Mouse (Mus musculus) liver, embryonic 14.5 days (tissue): ENCODE results near the gene Dolpp1. TPM values are rescaled to one million over a fixed set of nuclear protein-coding genes. Genes with fewer than 3 reads are reported as not detected.

Source experiments
- ATAC-seq: fragments of 200-750 bp; cut with Nextera tagmentation; 2 replicates; pipeline ENCODE4 v1.8.0; 2017; ENCODE audit warnings: moderate number of reproducible peaks, mild to moderate bottlenecking, moderate library complexity; ENCODE audit not compliant: insufficient read depth
- DNase-seq, 3 experiments: peaks; one replicate each; pipeline ENCODE4 v3.0.0-alpha.2; 2012 to 2013; ENCODE audit warnings: low read depth in 3 of 3, low spot score in 3 of 3
- H3K27ac ChIP-seq: fragments of 300-500 bp; sonication (generic); 2 replicates; pipeline ENCODE4 v1.5.1; 2014; ENCODE audit warnings: moderate library complexity, mild to moderate bottlenecking, control low read depth, inconsistent platforms
- H3K27me3 ChIP-seq: fragments of 300-500 bp; sonication (generic); 2 replicates; pipeline ENCODE4 v1.6.1; 2014; ENCODE audit warnings: mild to moderate bottlenecking, low read length, moderate library complexity; ENCODE audit not compliant: control insufficient read depth, insufficient read depth
- H3K36me3 ChIP-seq: fragments of 300-500 bp; sonication (generic); replicated peaks from 2 replicates; pipeline ENCODE4 v1.6.1; 2014; ENCODE audit warnings: low read depth; ENCODE audit not compliant: control insufficient read depth, insufficient read depth
- H3K4me1 ChIP-seq, 2 experiments: fragments of 200-500 bp in 1 of 2; fragments of 300-500 bp in 1 of 2; sonication (generic) in 1 of 2; replicated peaks; 2 replicates each; pipeline ENCODE4 v1.6.1; 2012 to 2014; ENCODE audit warnings: antibody characterized with exemption in 1 of 2, inconsistent platforms in 1 of 2, low read length in 1 of 2; ENCODE audit not compliant: control insufficient read depth in 2 of 2, insufficient read depth in 2 of 2
- H3K4me2 ChIP-seq: fragments of 300-500 bp; sonication (generic); 2 replicates; pipeline ENCODE4 v1.6.1; 2014; ENCODE audit warnings: low read depth, mild to moderate bottlenecking, control low read depth, moderate library complexity
- H3K4me3 ChIP-seq, 2 experiments: fragments of 200-500 bp in 1 of 2; fragments of 300-500 bp in 1 of 2; sonication (generic) in 1 of 2; 2 replicates each; pipeline ENCODE4 v1.5.1; 2012 to 2014; ENCODE audit warnings: low read depth in 2 of 2, low read length in 2 of 2, mild to moderate bottlenecking in 2 of 2, control low read depth in 1 of 2, inconsistent platforms in 1 of 2, moderate library complexity in 1 of 2; ENCODE audit not compliant: insufficient read depth in 1 of 2
- H3K9ac ChIP-seq: fragments of 300-500 bp; sonication (generic); replicated peaks from 2 replicates; pipeline ENCODE4 v1.6.1; 2014; ENCODE audit warnings: mild to moderate bottlenecking, control low read depth, moderate library complexity
- H3K9me3 ChIP-seq: fragments of 300-500 bp; sonication (generic); 2 replicates; pipeline ENCODE4 v1.6.1; 2016; ENCODE audit warnings: low read length, mixed read lengths; ENCODE audit not compliant: control insufficient read depth
- CTCF ChIP-seq: IDR thresholded peaks from 2 replicates; pipeline ENCODE4 v1.5.1; 2016; ENCODE audit warnings: antibody characterized with exemption, low read depth, control low read depth
- EP300 ChIP-seq: IDR thresholded peaks from 2 replicates; pipeline ENCODE4 v1.6.1; 2016; ENCODE audit warnings: antibody characterized with exemption, low read depth
- WGBS: fragments of 180-500 bp; shearing (Covaris S2); extraction: QIAGEN DNeasy Blood & Tissue Kit; methylation state at CpG from one replicate; pipeline ENCODE4 v1.1.7; 2014; ENCODE audit not compliant: insufficient replicate concordance; 5-methylcytosine and 5-hydroxymethylcytosine counted together
- polyA plus RNA-seq, 2 experiments: library from polyadenylated mRNA; depleted of rRNA in 1 of 2; stranded (reverse) in 1 of 2; unstranded in 1 of 2; fragments of >200 nt; fragmentation: Nextera tagmentation in 1 of 2; extraction: Ambion mirVana in 1 of 2; gene quantifications; 2 replicates each; pipeline versions ENCODE4 v1.2.1 to v1.2.3; 2012 to 2014

Dolpp1 gene
- polyA plus RNA-seq, 2 experiments: 13.5 to 17.0 TPM

GRCm38 (mm10) chr2:30435326-30436155 lies 43.5 kb downstream of the Dolpp1 start:
- 14% methylated on average over 5 of the region's 5 CpGs for WGBS
- peak overlapping the region; percentile 44 for H3K27ac ChIP-seq
- no peaks in the 10 kb centered on the region for H3K9me3 ChIP-seq
- peak overlapping the region; percentile 11 for H3K4me2 ChIP-seq
- peak overlapping the region; percentile 9; the same call in 1 of the 2 replicates for H3K9ac ChIP-seq
- H3K36me3 ChIP-seq: peaks cover 80% of the 10 kb centered on the region
- peak; percentile 74 for ATAC-seq
- peak in 1 of 3 experiments; percentile 54 for DNase-seq
- H3K27me3 ChIP-seq: no peaks in the 10 kb centered on the region
- TF ChIP-seq CTCF (peak; percentile 96), EP300 (no peak)
- H3K4me3 ChIP-seq: no peak overlapping the region
- peaks cover 8 to 12% of the 10 kb centered on the region in 2 experiments for H3K4me1 ChIP-seq

GRCm38 (mm10) chr2:30436156-30436545 lies 44.1 kb downstream of the Dolpp1 start:
- no peaks in the 10 kb centered on the region for H3K27me3 ChIP-seq
- H3K9me3 ChIP-seq: no peaks in the 10 kb centered on the region
- peaks cover 75% of the 10 kb centered on the region for H3K36me3 ChIP-seq
- ATAC-seq: no peak
- WGBS: 70% methylated on average over 5 of the region's 5 CpGs
- H3K4me1 ChIP-seq: peaks cover 9 to 16% of the 10 kb centered on the region in 2 experiments
- no peak overlapping the region for H3K27ac ChIP-seq
- no peak overlapping the region for H3K9ac ChIP-seq
- no peak for TF ChIP-seq EP300
- TF ChIP-seq CTCF: no peak
- no peak overlapping the region for H3K4me2 ChIP-seq
- no peak for DNase-seq
- H3K4me3 ChIP-seq: no peak overlapping the region

DNA sequence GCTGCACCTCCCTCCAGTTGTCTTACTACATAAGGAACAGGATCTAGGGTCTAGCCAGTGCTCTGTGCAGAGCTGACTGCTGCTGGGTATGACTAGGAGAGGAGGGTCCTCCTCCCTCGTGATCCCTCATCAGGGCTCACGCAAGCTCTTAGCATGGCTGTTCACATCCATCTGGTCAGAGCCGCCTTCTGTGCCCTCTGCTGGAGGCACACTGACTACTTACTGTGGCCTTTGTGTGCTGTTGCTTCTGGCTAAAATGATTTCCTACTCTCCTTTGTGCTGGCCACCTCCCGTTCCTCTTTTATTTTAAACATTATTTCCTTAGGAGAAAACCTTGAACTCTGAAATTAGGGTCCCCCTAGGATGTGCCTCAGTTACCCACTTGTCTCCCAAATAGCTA lies 44.8 kb downstream of the Dolpp1 start:
- ATAC-seq: no peak
- no peak overlapping the region for H3K9ac ChIP-seq
- H3K36me3 ChIP-seq: peaks cover 72% of the 10 kb centered on the region
- TF ChIP-seq EP300 (no peak), CTCF (no peak)
- no peaks in the 10 kb centered on the region for H3K27me3 ChIP-seq
- H3K4me2 ChIP-seq: no peak overlapping the region
- H3K27ac ChIP-seq: no peak overlapping the region
- peaks cover 11 to 19% of the 10 kb centered on the region in 2 experiments for H3K4me1 ChIP-seq
- no peak for DNase-seq
- no peak overlapping the region for H3K4me3 ChIP-seq
- H3K9me3 ChIP-seq: no peaks in the 10 kb centered on the region
- WGBS: 77% methylated on average over 4 of the region's 4 CpGs

DNA sequence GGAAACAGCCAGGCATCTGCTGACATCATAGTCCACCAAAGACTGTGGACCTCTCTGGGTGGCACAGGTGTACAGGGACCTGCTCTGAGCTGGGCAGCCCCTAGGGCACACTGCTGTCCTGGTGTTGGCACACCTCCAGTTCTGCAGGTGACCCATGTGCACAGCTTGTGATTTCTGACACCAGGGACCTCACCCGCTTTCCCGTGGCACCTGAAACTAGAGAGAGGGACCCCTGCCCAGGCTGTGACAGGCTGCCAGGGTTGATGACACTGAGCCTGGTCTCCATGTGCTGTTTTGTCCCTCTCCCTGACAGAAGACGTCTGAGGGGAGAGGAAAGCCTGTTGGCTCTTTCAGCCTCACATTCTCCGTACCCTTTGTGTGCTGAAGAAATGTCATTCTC lies 45.7 kb downstream of the Dolpp1 start:
- DNase-seq (no peak), ATAC-seq (no peak)
- 78% methylated on average over 4 of the region's 4 CpGs for WGBS
- TF ChIP-seq CTCF (no peak), EP300 (no peak)
- peaks cover 11 to 27% of the 10 kb centered on the region in 2 experiments for H3K4me1 ChIP-seq
- no peaks in the 10 kb centered on the region for H3K27me3 ChIP-seq
- H3K27ac ChIP-seq: no peak overlapping the region
- H3K36me3 ChIP-seq: peaks cover 68% of the 10 kb centered on the region
- no peak overlapping the region for H3K4me3 ChIP-seq
- H3K9ac ChIP-seq: no peak overlapping the region
- no peak overlapping the region for H3K4me2 ChIP-seq
- H3K9me3 ChIP-seq: no peaks in the 10 kb centered on the region

GRCm38 (mm10) chr2:30439631-30440030 lies 47.6 kb downstream of the Dolpp1 start:
- 90% methylated on average over 6 of the region's 6 CpGs for WGBS
- Histone ChIP-seq H3K9ac (no peak overlapping the region), H3K36me3 (peaks cover 59% of the 10 kb centered on the region), H3K4me1 (peaks cover 11 to 28% of the 10 kb centered on the region in 2 experiments), H3K27ac (no peak overlapping the region), H3K4me2 (no peak overlapping the region), H3K9me3 (no peaks in the 10 kb centered on the region), H3K4me3 (no peak overlapping the region), H3K27me3 (no peaks in the 10 kb centered on the region)
- no peak for TF ChIP-seq CTCF
- TF ChIP-seq EP300: no peak
- DNase-seq: no peak
- no peak for ATAC-seq
